Mouse (Mus musculus): Measurements from ENCODE around the gene Tjap1. TPM values are rescaled to one million over a fixed set of nuclear protein-coding genes. Genes with fewer than 3 reads are reported as not detected.

Gene Tjap1
- 45.2 TPM in 2 replicates for polyA plus RNA-seq (2012; rRNA removed)

GRCm38 (mm10) chr17:46282483-46283123 is at the start of gene Tjap1:
Tjap1 (minus strand) TSS chr17:46283026.
- under 1% methylated on average over 37 of the region's 37 CpGs for WGBS
- DNase-seq = peak; percentile 77
- Histone ChIP-seq H3K4me3 (replicated peaks; ENCODE audit: extremely low read depth, low read depth, low read length) (peak within 1 kb of the TSS; percentile 96), H3K4me1 (ENCODE audit: control insufficient read depth, insufficient read depth, low read length) (no peaks in the 10 kb centered on the region; the same call in 1 of the 2 replicates)
- TF ChIP-seq CTCF (IDR thresholded peaks at IDR 0.05; ENCODE audit: insufficient read depth, low read length) (no peak), POLR2A (IDR thresholded peaks at IDR 0.05; ENCODE audit: borderline replicate concordance, extremely low read depth, low read depth, low read length) (peak; percentile 72)

- peaks cover 5% of the 10 kb centered on the region; the same call in 1 of the 2 replicates for H3K4me1 ChIP-seq (ENCODE audit: control insufficient read depth, insufficient read depth, low read length)
- H3K4me3 ChIP-seq (replicated peaks; ENCODE audit: extremely low read depth, low read depth, low read length) = no peak overlapping the region
- no peak for DNase-seq
- WGBS = 66% methylated on average over 6 of the region's 6 CpGs
- TF ChIP-seq POLR2A (IDR thresholded peaks at IDR 0.05; ENCODE audit: borderline replicate concordance, extremely low read depth, low read depth, low read length) (no peak), CTCF (IDR thresholded peaks at IDR 0.05; ENCODE audit: insufficient read depth, low read length) (no peak)
These were observed 45.9 kb upstream of the Tjap1 start for GRCm38 (mm10) chr17:46328723-46329122.

- Histone ChIP-seq H3K4me3 (replicated peaks; ENCODE audit: extremely low read depth, low read depth, low read length) (peak within 1 kb of the TSS; percentile 82), H3K4me1 (ENCODE audit: control insufficient read depth, insufficient read depth, low read length) (peaks cover 5% of the 10 kb centered on the region; the same call in 1 of the 2 replicates)
- DNase-seq = peak; percentile 98
- TF ChIP-seq CTCF (IDR thresholded peaks at IDR 0.05; ENCODE audit: insufficient read depth, low read length) (peak; percentile 25; the same call in 1 of the 2 replicates), POLR2A (IDR thresholded peaks at IDR 0.05; ENCODE audit: borderline replicate concordance, extremely low read depth, low read depth, low read length) (peak; percentile 87; the same call in 1 of the 2 replicates)
- under 1% methylated on average over 40 of the region's 40 CpGs for WGBS
These were observed 45.2 kb upstream of the Tjap1 start, which contains the start of gene Abcc10 for GRCm38 (mm10) chr17:46327906-46328534. Abcc10 (minus strand) TSS chr17:46328352.

GRCm38 (mm10) chr17:46327413-46327905 is 44.6 kb upstream of the Tjap1 start:
- Histone ChIP-seq H3K4me1 (ENCODE audit: control insufficient read depth, insufficient read depth, low read length) (peaks cover 5% of the 10 kb centered on the region; the same call in 1 of the 2 replicates), H3K4me3 (replicated peaks; ENCODE audit: extremely low read depth, low read depth, low read length) (peak overlapping the region; percentile 78)
- no peak for DNase-seq
- TF ChIP-seq POLR2A (IDR thresholded peaks at IDR 0.05; ENCODE audit: borderline replicate concordance, extremely low read depth, low read depth, low read length) = no peak
- TF ChIP-seq CTCF (IDR thresholded peaks at IDR 0.05; ENCODE audit: insufficient read depth, low read length) = no peak
- 5% methylated on average over 27 of the region's 27 CpGs for WGBS

- WGBS = 81% methylated on average over 14 of the region's 14 CpGs
- no peak for DNase-seq
- no peak overlapping the region for H3K4me3 ChIP-seq (replicated peaks; ENCODE audit: extremely low read depth, low read depth, low read length)
These were observed 39.4 kb upstream of the Tjap1 start for GRCm38 (mm10) chr17:46322046-46322823.

GRCm38 (mm10) chr17:46320492-46320891 is 37.7 kb upstream of the Tjap1 start:
- TF ChIP-seq POLR2A (IDR thresholded peaks at IDR 0.05; ENCODE audit: borderline replicate concordance, extremely low read depth, low read depth, low read length) (no peak), CTCF (IDR thresholded peaks at IDR 0.05; ENCODE audit: insufficient read depth, low read length) (no peak)
- no peak for DNase-seq
- no peak overlapping the region for H3K4me3 ChIP-seq (replicated peaks; ENCODE audit: extremely low read depth, low read depth, low read length)
- no peaks in the 10 kb centered on the region for H3K4me1 ChIP-seq (ENCODE audit: control insufficient read depth, insufficient read depth, low read length)
- 57% methylated on average over 6 of the region's 6 CpGs for WGBS

More at GRCm38 (mm10) chr17:46322046-46322823, 39.4 kb upstream of the Tjap1 start:
- peaks cover under 1% of the 10 kb centered on the region; the same call in 1 of the 2 replicates for H3K4me1 ChIP-seq (ENCODE audit: control insufficient read depth, insufficient read depth, low read length)
- TF ChIP-seq CTCF (IDR thresholded peaks at IDR 0.05; ENCODE audit: insufficient read depth, low read length) (no peak), POLR2A (IDR thresholded peaks at IDR 0.05; ENCODE audit: borderline replicate concordance, extremely low read depth, low read depth, low read length) (no peak)

- Histone ChIP-seq H3K4me3 (replicated peaks; ENCODE audit: extremely low read depth, low read depth, low read length) (no peak overlapping the region), H3K4me1 (ENCODE audit: control insufficient read depth, insufficient read depth, low read length) (no peaks in the 10 kb centered on the region)
- no peak for TF ChIP-seq POLR2A (IDR thresholded peaks at IDR 0.05; ENCODE audit: borderline replicate concordance, extremely low read depth, low read depth, low read length)
- no peak for TF ChIP-seq CTCF (IDR thresholded peaks at IDR 0.05; ENCODE audit: insufficient read depth, low read length)
- DNase-seq = no peak
- WGBS = 86% methylated on average over 10 of the region's 10 CpGs
These were observed 33.0 kb upstream of the Tjap1 start for GRCm38 (mm10) chr17:46315813-46316212.

- WGBS = 85% methylated on average over 9 of the region's 9 CpGs
- Histone ChIP-seq H3K4me3 (replicated peaks; ENCODE audit: extremely low read depth, low read depth, low read length) (no peak overlapping the region), H3K4me1 (ENCODE audit: control insufficient read depth, insufficient read depth, low read length) (no peaks in the 10 kb centered on the region)
- no peak for TF ChIP-seq CTCF (IDR thresholded peaks at IDR 0.05; ENCODE audit: insufficient read depth, low read length)
- TF ChIP-seq POLR2A (IDR thresholded peaks at IDR 0.05; ENCODE audit: borderline replicate concordance, extremely low read depth, low read depth, low read length) = no peak
- DNase-seq = no peak
These were observed 30.4 kb upstream of the Tjap1 start for GRCm38 (mm10) chr17:46313135-46313715.

GRCm38 (mm10) chr17:46310515-46310914 is 27.7 kb upstream of the Tjap1 start:
- Histone ChIP-seq H3K4me1 (ENCODE audit: control insufficient read depth, insufficient read depth, low read length) (no peaks in the 10 kb centered on the region), H3K4me3 (replicated peaks; ENCODE audit: extremely low read depth, low read depth, low read length) (no peak overlapping the region)
- WGBS = 87% methylated on average over 10 of the region's 10 CpGs
- TF ChIP-seq CTCF (IDR thresholded peaks at IDR 0.05; ENCODE audit: insufficient read depth, low read length) (no peak), POLR2A (IDR thresholded peaks at IDR 0.05; ENCODE audit: borderline replicate concordance, extremely low read depth, low read depth, low read length) (no peak)
- no peak for DNase-seq

All from lung, adult 2 months (tissue).